Mouse (Mus musculus): ENCODE data around the gene Eif1ad. TPM values are rescaled to one million over a fixed set of nuclear protein-coding genes. Genes with fewer than 3 reads are reported as not detected.
"Not testable (repeated sequence)": the region's sequence is repeated elsewhere in the genome, so short reads cannot be mapped to it uniquely, and the experiment has no call there.

The Eif1ad gene
- 49.6 and 52.8 TPM in 2 replicates for polyA plus RNA-seq (2015; fragmentation: Nextera tagmentation; extraction: Ambion mirVana)

GRCm38 (mm10) chr19:5366175-5367052 lies at the start of gene Eif1ad:
Gene Eif1ad (plus strand): TSS chr19:5366741.
- Histone ChIP-seq H3K4me1 (peaks cover 27% of the 10 kb centered on the region), H3K36me3 (peaks cover 40% of the 10 kb centered on the region), H3K9me3 (no peaks in the 10 kb centered on the region), H3K27me3 (no peaks in the 10 kb centered on the region), H3K9ac (replicated peaks) (peak within 1 kb of the TSS; percentile 74), H3K27ac (replicated peaks) (peak within 1 kb of the TSS; percentile 96), H3K4me3 (peak within 1 kb of the TSS; percentile 80), H3K4me2 (replicated peaks) (peak within 1 kb of the TSS; percentile 79)
- ATAC-seq (replicated peaks): peak; percentile 95
- WGBS: under 1% methylated on average over 88 of the region's 92 CpGs

DNA sequence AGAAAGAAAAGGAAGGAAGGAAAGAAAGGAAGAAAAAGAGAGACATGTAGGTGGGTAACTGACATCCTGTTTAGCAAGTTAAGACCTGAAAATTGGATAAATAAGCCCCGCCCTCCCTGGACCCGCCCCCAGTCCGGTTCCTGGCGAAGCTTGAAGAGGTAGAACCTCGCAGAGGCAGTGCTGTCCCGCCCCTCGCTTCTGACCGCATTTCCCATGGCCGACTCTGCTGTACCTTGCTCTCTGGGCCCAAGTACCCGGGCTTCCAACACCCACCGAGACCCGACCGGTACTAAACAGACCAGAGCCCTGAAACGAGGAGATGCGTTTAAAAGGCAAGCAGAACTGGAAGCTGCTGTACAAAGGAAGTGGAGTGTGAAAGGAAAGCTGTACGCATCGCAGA lies 42.7 kb upstream of the Eif1ad start:
- ATAC-seq (replicated peaks): no peak
- Histone ChIP-seq H3K27ac (replicated peaks) (no peak overlapping the region), H3K9me3 (no peaks in the 10 kb centered on the region), H3K4me1 (no peaks in the 10 kb centered on the region), H3K4me3 (no peak overlapping the region), H3K4me2 (replicated peaks) (no peak overlapping the region), H3K9ac (replicated peaks) (no peak overlapping the region), H3K36me3 (no peaks in the 10 kb centered on the region), H3K27me3 (no peaks in the 10 kb centered on the region)
- 60% methylated on average over 17 of the region's 17 CpGs for WGBS

DNA sequence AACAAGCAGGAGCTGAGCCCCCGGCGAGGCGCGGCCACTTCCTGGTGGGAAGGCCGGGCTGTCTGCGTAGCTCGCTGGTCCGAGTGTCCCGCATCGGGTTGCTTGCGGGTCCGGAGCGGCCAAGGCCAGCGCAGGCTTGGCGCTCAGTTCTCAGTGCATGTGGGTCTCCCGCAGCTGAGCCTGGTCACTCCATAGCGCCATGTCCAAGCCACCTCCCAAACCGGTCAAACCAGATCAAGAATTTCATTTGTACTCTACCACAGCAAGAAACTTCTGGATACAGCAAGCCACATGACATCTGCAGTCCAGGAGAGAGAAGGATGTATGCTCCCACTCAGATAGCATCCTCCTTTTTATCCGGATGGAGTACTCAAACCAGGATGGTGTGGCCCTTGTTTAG lies 38.6 kb upstream of the Eif1ad start:
- Histone ChIP-seq H3K27ac (replicated peaks) (no peak overlapping the region), H3K36me3 (no peaks in the 10 kb centered on the region), H3K4me3 (no peak overlapping the region), H3K4me1 (no peaks in the 10 kb centered on the region), H3K9me3 (no peaks in the 10 kb centered on the region), H3K4me2 (replicated peaks) (no peak overlapping the region), H3K9ac (replicated peaks) (no peak overlapping the region), H3K27me3 (no peaks in the 10 kb centered on the region)
- no peak for ATAC-seq (replicated peaks)
- 78% methylated on average over 19 of the region's 19 CpGs for WGBS

DNA sequence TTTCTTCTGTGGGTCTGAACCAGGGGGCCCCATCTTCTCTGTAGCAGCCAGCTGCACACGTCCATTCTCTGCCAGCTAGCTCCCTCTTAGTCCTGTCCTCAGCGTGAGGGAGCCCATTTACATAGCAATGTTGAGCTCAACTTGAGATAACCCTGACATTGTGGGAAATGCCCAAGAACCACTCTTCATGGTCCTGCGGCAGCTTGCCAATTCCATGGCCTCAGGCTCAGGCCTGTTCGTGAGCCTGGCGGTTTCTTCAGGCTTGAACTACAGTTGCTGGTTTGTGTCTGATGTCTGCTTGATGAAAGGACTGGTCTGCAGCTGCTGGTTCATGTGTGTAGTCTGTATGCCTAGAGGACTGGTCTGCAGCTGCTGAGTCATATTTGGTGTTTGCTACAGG lies 31.8 kb upstream of the Eif1ad start:
- WGBS: 82% methylated on average over 5 of the region's 5 CpGs
- Histone ChIP-seq H3K4me1 (no peaks in the 10 kb centered on the region), H3K4me2 (replicated peaks) (no peak overlapping the region), H3K9me3 (no peaks in the 10 kb centered on the region), H3K9ac (replicated peaks) (no peak overlapping the region), H3K27ac (replicated peaks) (no peak overlapping the region), H3K27me3 (no peaks in the 10 kb centered on the region), H3K4me3 (no peak overlapping the region), H3K36me3 (no peaks in the 10 kb centered on the region)
- ATAC-seq (replicated peaks): no peak

- Histone ChIP-seq H3K9me3 (no peaks in the 10 kb centered on the region), H3K36me3 (no peaks in the 10 kb centered on the region), H3K4me1 (no peaks in the 10 kb centered on the region), H3K27ac (replicated peaks) (no peak within 1 kb of the TSS), H3K4me2 (replicated peaks) (no peak within 1 kb of the TSS), H3K9ac (replicated peaks) (no peak within 1 kb of the TSS), H3K4me3 (no peak within 1 kb of the TSS), H3K27me3 (no peaks in the 10 kb centered on the region)
- WGBS: 87% methylated on average over 6 of the region's 6 CpGs
- ATAC-seq (replicated peaks): no peak
Measured at GRCm38 (mm10) chr19:5335441-5335840, 31.1 kb upstream of the Eif1ad start, which contains the start of gene Catsper1. Gene Catsper1 (plus strand): TSS chr19:5335741.

DNA sequence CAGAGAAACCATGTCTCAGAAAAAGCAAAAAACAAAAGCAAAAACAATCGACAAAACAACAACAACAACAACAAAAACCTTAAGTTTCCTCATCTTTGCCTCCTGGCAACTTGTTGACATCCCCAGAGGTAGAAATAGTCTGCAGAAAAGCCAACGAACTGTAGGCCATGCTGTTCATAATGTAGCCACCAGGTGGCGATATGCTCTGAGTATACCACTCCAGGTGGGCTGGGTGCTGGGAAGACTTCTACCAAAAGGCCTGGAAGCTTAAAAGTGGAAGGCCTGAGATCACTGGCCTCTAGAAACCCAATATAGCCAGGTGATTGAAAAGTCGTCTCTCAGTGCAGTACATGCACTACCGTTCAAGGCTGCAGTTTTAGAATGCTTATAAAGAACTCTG lies 28.6 kb upstream of the Eif1ad start:
- Histone ChIP-seq H3K27ac (replicated peaks) (no peak overlapping the region), H3K9ac (replicated peaks) (no peak overlapping the region), H3K27me3 (no peaks in the 10 kb centered on the region), H3K36me3 (no peaks in the 10 kb centered on the region), H3K4me2 (replicated peaks) (no peak overlapping the region), H3K9me3 (no peaks in the 10 kb centered on the region), H3K4me1 (no peaks in the 10 kb centered on the region), H3K4me3 (no peak overlapping the region)
- WGBS: 23% methylated on average over 5 of the region's 5 CpGs
- ATAC-seq (replicated peaks): no peak

DNA sequence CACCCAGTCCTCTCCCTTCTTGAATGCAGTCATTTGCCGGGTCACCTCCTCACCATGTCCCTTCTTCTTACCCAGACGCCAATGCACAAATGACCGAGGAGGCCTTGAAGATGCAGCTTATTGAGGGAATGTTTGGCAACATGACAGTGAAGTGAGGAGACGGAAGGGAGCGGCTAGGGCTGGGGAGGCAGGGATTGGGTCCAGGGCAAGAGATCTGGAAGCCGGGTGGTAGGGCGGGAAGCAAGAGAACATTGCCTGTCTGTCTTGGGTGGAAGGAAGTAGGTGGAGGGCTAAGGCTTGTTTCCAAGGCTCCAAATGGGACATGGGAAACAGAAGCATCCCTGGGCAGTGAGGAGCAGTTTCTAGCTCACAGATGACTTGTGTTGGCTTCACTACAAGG lies 25.2 kb upstream of the Eif1ad start:
- no peak overlapping the region for H3K4me2 ChIP-seq (replicated peaks)
- no peak overlapping the region for H3K27ac ChIP-seq (replicated peaks)
- no peaks in the 10 kb centered on the region for H3K4me1 ChIP-seq
- H3K27me3 ChIP-seq: no peaks in the 10 kb centered on the region
- H3K9ac ChIP-seq (replicated peaks): no peak overlapping the region
- no peak for ATAC-seq (replicated peaks)
- H3K36me3 ChIP-seq: no peaks in the 10 kb centered on the region
- no peak overlapping the region for H3K4me3 ChIP-seq
- no peaks in the 10 kb centered on the region for H3K9me3 ChIP-seq
- WGBS: 94% methylated on average over 7 of the region's 7 CpGs

DNA sequence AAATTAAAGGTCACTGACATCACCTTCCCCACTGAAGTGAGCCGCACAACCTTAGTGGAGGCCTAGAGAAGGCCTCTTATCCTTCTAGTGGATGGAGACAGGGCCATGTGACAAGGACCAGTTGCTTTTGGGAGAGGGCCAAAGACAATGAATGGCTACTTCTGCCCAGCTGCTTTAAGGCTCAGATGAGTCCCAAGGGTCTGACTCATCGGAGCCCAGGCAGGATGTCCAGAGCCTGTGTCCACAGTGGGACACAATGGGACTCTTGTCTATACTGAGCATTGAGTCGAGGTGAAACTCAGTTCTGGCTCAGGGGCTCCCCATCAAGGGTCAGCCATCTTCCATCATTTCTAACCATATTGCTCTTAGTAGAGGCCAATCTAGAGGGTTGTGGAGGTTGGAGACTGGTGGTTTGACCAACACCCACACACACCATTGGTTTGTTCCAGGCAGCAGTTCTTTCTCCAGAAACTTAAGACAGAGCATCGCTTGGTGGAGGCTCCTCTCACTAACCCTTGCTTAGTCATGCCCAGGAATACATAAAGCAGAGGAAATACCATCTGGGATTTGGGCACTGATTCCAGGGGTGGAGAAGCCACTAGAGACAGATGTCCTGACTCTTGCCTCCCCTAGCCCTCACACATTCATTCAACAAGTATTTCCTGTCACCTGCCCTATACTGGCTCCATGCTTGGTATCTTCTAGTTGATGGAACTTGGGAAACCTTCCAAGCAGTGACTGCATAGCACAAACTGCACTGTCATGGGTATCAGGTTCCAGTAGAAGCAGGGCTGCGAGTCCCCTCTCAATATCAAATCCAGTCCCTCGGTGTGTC lies 21.0 kb upstream of the Eif1ad start:
- Histone ChIP-seq H3K4me3 (no peak overlapping the region), H3K4me2 (replicated peaks) (no peak overlapping the region), H3K4me1 (peaks cover 5% of the 10 kb centered on the region), H3K9ac (replicated peaks) (no peak overlapping the region), H3K27me3 (no peaks in the 10 kb centered on the region), H3K9me3 (no peaks in the 10 kb centered on the region), H3K27ac (replicated peaks) (no peak overlapping the region), H3K36me3 (no peaks in the 10 kb centered on the region)
- no peak for ATAC-seq (replicated peaks)
- WGBS: 86% methylated on average over 6 of the region's 6 CpGs

GRCm38 (mm10) chr19:5348064-5348463 lies 18.5 kb upstream of the Eif1ad start:
- 80% methylated on average over 6 of the region's 6 CpGs for WGBS
- Histone ChIP-seq H3K36me3 (no peaks in the 10 kb centered on the region), H3K27ac (replicated peaks) (no peak overlapping the region), H3K9ac (replicated peaks) (no peak overlapping the region), H3K27me3 (no peaks in the 10 kb centered on the region), H3K4me1 (peaks cover 5% of the 10 kb centered on the region), H3K4me2 (replicated peaks) (no peak overlapping the region), H3K4me3 (no peak overlapping the region), H3K9me3 (no peaks in the 10 kb centered on the region)
- ATAC-seq (replicated peaks): no peak

DNA sequence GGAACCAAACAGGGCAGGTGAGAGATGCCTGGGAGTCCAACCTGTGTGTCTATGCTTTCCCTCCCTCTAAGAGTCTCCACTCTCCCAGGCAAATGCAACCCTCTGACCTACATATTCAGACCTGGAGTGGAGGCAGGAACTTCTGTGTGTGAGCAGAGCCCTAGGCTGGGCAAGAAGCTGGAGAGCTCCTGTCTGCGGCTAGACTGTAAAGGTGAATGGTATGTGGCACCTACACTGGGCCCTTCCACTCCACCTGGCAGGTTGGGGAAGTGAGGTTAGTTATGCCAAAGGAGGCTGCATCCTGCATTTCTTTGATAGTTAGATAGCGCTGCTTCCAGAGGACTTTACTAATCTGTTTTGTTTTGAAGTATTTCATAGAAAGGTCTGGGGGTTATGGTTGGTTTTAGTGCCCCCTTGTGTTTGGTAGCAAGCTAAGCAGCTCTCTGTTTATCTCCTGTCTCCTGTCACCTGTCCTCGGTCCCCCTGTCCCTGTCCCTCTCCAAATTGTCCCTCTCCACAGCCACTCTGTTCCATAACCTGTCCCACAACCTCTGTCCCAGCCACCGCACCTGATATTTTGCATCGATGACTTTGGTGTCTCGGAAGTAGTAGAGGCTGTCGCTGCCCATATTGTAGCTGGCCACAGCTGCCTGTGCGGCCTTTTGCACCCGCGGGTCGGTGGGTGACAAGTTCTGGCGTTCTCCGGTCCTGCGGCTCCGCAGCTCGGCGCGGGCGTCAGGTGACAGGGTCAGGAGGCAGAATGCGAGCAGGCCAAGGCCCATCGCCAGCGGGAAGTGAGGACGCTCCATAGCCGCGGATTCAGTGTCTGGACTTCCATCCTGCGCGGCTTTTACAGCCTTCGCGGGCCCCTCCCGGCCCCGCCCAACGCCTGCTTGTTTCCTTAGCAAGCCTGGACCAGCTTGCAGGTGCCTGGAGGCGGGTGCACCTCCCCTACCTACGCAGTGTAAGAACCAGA lies 17.7 kb upstream of the Eif1ad start:
- H3K27ac ChIP-seq (replicated peaks): no peak overlapping the region
- no peak for ATAC-seq (replicated peaks)
- no peaks in the 10 kb centered on the region for H3K36me3 ChIP-seq
- H3K4me2 ChIP-seq (replicated peaks): peak overlapping the region; percentile 54
- WGBS: 5% methylated on average over 34 of the region's 34 CpGs
- peak overlapping the region; percentile 32 for H3K4me3 ChIP-seq
- peaks cover 5% of the 10 kb centered on the region for H3K4me1 ChIP-seq
- H3K9ac ChIP-seq (replicated peaks): peak overlapping the region; percentile 49
- no peaks in the 10 kb centered on the region for H3K9me3 ChIP-seq
- H3K27me3 ChIP-seq: no peaks in the 10 kb centered on the region

GRCm38 (mm10) chr19:5349502-5349873 lies 17.1 kb upstream of the Eif1ad start, which contains the start of gene Cst6:
Gene Cst6 (minus strand): TSS chr19:5349574.
- Histone ChIP-seq H3K4me2 (replicated peaks) (peak within 1 kb of the TSS; percentile 54), H3K4me3 (peak within 1 kb of the TSS; percentile 32), H3K9ac (replicated peaks) (peak within 1 kb of the TSS; percentile 49)
- 65% methylated on average over 6 of the region's 6 CpGs for WGBS
- H3K27ac ChIP-seq (replicated peaks); H3K9me3 ChIP-seq; H3K27me3 ChIP-seq; ATAC-seq (replicated peaks); H3K36me3 ChIP-seq; H3K4me1 ChIP-seq: not testable (repeated sequence)

Measured in forebrain, embryonic 15.5 days (tissue).